10 mouse cellular contexts compared by ENCODE assay signal in the genomic region with DNA sequence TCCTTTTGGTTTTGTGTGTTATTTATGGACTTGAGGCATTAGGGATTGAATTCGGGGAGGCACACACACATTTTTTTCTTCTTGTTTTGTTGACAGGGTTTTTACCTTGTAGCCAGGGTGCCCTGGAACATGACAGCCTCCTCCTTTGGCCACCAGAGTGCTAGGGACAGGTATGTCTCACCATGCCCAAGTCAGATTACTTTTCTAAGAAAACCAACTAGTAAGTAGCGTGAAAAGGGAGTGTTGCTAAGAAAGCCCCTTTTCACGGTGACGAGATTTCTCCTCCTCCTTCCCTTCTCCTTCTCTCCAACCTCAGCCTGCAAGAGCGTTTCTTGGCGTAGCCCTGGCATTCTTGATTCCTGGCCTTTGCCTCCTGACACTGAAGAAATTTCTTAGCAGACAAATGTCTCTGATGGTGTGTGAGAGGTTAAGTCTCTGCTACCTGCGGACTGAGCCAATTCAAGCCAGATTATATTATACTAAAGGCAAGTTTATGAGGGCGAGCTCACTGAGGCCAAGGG. TPM values are rescaled to one million over a fixed set of nuclear protein-coding genes. Genes with fewer than 3 reads are reported as not detected.
DNase-seq lines count a peak whose midpoint lies in the region; ATAC-seq and TF ChIP-seq lines count a peak whose summit lies in the region.
"Had no signal": no experiment of that assay in that cellular context is flagged by ENCODE, and none has a peak within 500 bp of the region (broad histone marks: within the 10 kb centered on the region; RNA-seq: fewer than 3 reads in every experiment).

No protein-coding gene starts in this region.

- no peak for ATAC-seq in intestine, embryonic 14.5 days (replicated peaks; ENCODE audit: low FRiP score, low TSS enrichment, low read depth)
- ATAC-seq in intestine, postnatal 0 days = no peak
- ATAC-seq in heart, embryonic 16.5 days (replicated peaks; ENCODE audit: extremely low read depth, insufficient read depth, low FRiP score) = no peak
- ATAC-seq in midbrain, embryonic 15.5 days (replicated peaks) = no peak
- ATAC-seq in frontal cortex, adult (ENCODE audit: low TSS enrichment) = no peak
- ATAC-seq: liver, embryonic 12.5 days had no signal

- peaks cover 30% of the 10 kb centered on the region for H3K4me1 ChIP-seq in intestine, embryonic 14.5 days (replicated peaks; ENCODE audit: control insufficient read depth, insufficient read depth, low read length)
- no peaks in the 10 kb centered on the region for H3K4me1 ChIP-seq in intestine, postnatal 0 days (replicated peaks; ENCODE audit: control insufficient read depth, insufficient read depth, low read length)
- peaks cover 24% of the 10 kb centered on the region for H3K4me1 ChIP-seq in brown adipose tissue, adult 24 weeks (ENCODE audit: control insufficient read depth, insufficient read depth, insufficient read length, low read length)
- H3K4me1 ChIP-seq in heart, embryonic 16.5 days (ENCODE audit: control insufficient read depth, insufficient read depth, low read length) = peaks cover 49% of the 10 kb centered on the region
- H3K4me1 ChIP-seq in midbrain, embryonic 15.5 days = peaks cover 73% of the 10 kb centered on the region

- no peak for DNase-seq in intestine, embryonic 14.5 days (ENCODE audit: low spot score)
- DNase-seq in thymus, postnatal 0 days (ENCODE audit: low spot score) = no peak
- no peak for DNase-seq in adrenal gland, postnatal 36 days
- DNase-seq: gastrocnemius, postnatal 25 days had no signal

- WGBS in intestine, embryonic 14.5 days = 53% methylated on average over 8 of the region's 8 CpGs
- WGBS in intestine, postnatal 0 days = 72% methylated on average over 8 of the region's 8 CpGs
- 57% methylated on average over 8 of the region's 8 CpGs for WGBS in heart, embryonic 16.5 days
- 11% methylated on average over 8 of the region's 8 CpGs for WGBS in midbrain, embryonic 15.5 days

- no peak overlapping the region; the same call in 1 of the 2 replicates for H3K9ac ChIP-seq in intestine, embryonic 14.5 days (ENCODE audit: low read length)
- no peak overlapping the region for H3K9ac ChIP-seq in intestine, postnatal 0 days (ENCODE audit: low read depth, low read length)
- H3K9ac ChIP-seq in heart, embryonic 16.5 days (ENCODE audit: low read length) = peak overlapping the region; percentile 57
- H3K9ac ChIP-seq in midbrain, embryonic 15.5 days = peak overlapping the region; percentile 69
- H3K9ac ChIP-seq: liver, embryonic 12.5 days had no signal

- no peak for TF ChIP-seq CTCF in intestine, postnatal 0 days (IDR thresholded peaks at IDR 0.05; ENCODE audit: low read depth)

- no peaks in the 10 kb centered on the region for H3K36me3 ChIP-seq in intestine, embryonic 14.5 days (ENCODE audit: control insufficient read depth, insufficient read depth, low read length)
- no peaks in the 10 kb centered on the region for H3K36me3 ChIP-seq in intestine, postnatal 0 days (ENCODE audit: control insufficient read depth, insufficient read depth)
- no peaks in the 10 kb centered on the region for H3K36me3 ChIP-seq in heart, embryonic 16.5 days (ENCODE audit: control insufficient read depth, insufficient read depth)
- H3K36me3 ChIP-seq in midbrain, embryonic 15.5 days (replicated peaks) = no peaks in the 10 kb centered on the region
- H3K36me3 ChIP-seq: liver, embryonic 12.5 days had no signal

- H3K27ac ChIP-seq in intestine, embryonic 14.5 days (ENCODE audit: low read depth) = peak overlapping the region; percentile 83
- no peak overlapping the region for H3K27ac ChIP-seq in intestine, postnatal 0 days (ENCODE audit: low read depth, low read length)
- H3K27ac ChIP-seq in brown adipose tissue, adult 24 weeks (replicated peaks; ENCODE audit: low read depth, low read length) = peak overlapping the region; percentile 91
- peak overlapping the region; percentile 96 for H3K27ac ChIP-seq in heart, embryonic 16.5 days (ENCODE audit: low read length)
- peak overlapping the region; percentile 96 for H3K27ac ChIP-seq in midbrain, embryonic 15.5 days
- H3K27ac ChIP-seq: liver, embryonic 12.5 days had no signal

- no peak overlapping the region for H3K4me3 ChIP-seq in intestine, embryonic 14.5 days (ENCODE audit: low read depth, low read length)
- H3K4me3 ChIP-seq in intestine, postnatal 0 days (ENCODE audit: low read depth, low read length) = no peak overlapping the region
- H3K4me3 ChIP-seq in brown adipose tissue, adult 24 weeks (ENCODE audit: insufficient read depth, low read depth, low read length) = no peak overlapping the region; the same call in 1 of the 2 replicates
- no peak overlapping the region for H3K4me3 ChIP-seq in heart, embryonic 16.5 days (ENCODE audit: low read length)
- peak overlapping the region; percentile 49 for H3K4me3 ChIP-seq in midbrain, embryonic 15.5 days
- H3K4me3 ChIP-seq: liver, embryonic 12.5 days had no signal

- peak overlapping the region; percentile 2; the same call in 1 of the 2 replicates for H3K4me2 ChIP-seq in intestine, embryonic 14.5 days (ENCODE audit: low read length)
- H3K4me2 ChIP-seq in intestine, postnatal 0 days (replicated peaks; ENCODE audit: low read depth) = no peak overlapping the region; the same call in 1 of the 2 replicates
- H3K4me2 ChIP-seq in heart, embryonic 16.5 days (ENCODE audit: low read depth, low read length) = no peak overlapping the region
- peak overlapping the region; percentile 72 for H3K4me2 ChIP-seq in midbrain, embryonic 15.5 days
- H3K4me2 ChIP-seq: liver, embryonic 12.5 days had no signal

- no peaks in the 10 kb centered on the region for H3K9me3 ChIP-seq in intestine, embryonic 14.5 days (ENCODE audit: control insufficient read depth, low read length)
- no peaks in the 10 kb centered on the region for H3K9me3 ChIP-seq in intestine, postnatal 0 days (ENCODE audit: control insufficient read depth)
- H3K9me3 ChIP-seq in heart, embryonic 16.5 days (replicated peaks; ENCODE audit: control insufficient read depth, low read length) = no peaks in the 10 kb centered on the region
- no peaks in the 10 kb centered on the region for H3K9me3 ChIP-seq in midbrain, embryonic 15.5 days
- H3K9me3 ChIP-seq: liver, embryonic 12.5 days had no signal

- no peaks in the 10 kb centered on the region for H3K27me3 ChIP-seq in intestine, embryonic 14.5 days (replicated peaks; ENCODE audit: control insufficient read depth, insufficient read depth, low read length)
- no peaks in the 10 kb centered on the region for H3K27me3 ChIP-seq in intestine, postnatal 0 days (replicated peaks; ENCODE audit: control insufficient read depth, insufficient read depth, low read length)
- H3K27me3 ChIP-seq in heart, embryonic 16.5 days (ENCODE audit: control insufficient read depth, insufficient read depth, low read length) = no peaks in the 10 kb centered on the region
- H3K27me3 ChIP-seq in midbrain, embryonic 15.5 days (replicated peaks) = no peaks in the 10 kb centered on the region

RNA-seq across cellular contexts. Expression of gene Tuba1a, which starts 34.2 kb away (rescaled TPM):
- 1,282 and 1,437 TPM in 2 replicates for polyA plus RNA-seq in intestine, embryonic 14.5 days (2014; fragmentation: Nextera tagmentation; extraction: Ambion mirVana)
- polyA plus RNA-seq in intestine, postnatal 0 days (2015; fragmentation: Nextera tagmentation; extraction: Ambion mirVana) = 457 and 503 TPM in 2 replicates
- 125 and 132 TPM in 2 replicates for polyA plus RNA-seq in brown adipose tissue, adult 24 weeks (2012; ENCODE audit: insufficient read depth, insufficient read length, missing spikeins)
- polyA plus RNA-seq in heart, embryonic 16.5 days (2015; fragmentation: Nextera tagmentation; extraction: Ambion mirVana) = 727 and 789 TPM in 2 replicates
- polyA plus RNA-seq in midbrain, embryonic 15.5 days (2015; fragmentation: Nextera tagmentation; extraction: Ambion mirVana) = 17,671 and 17,732 TPM in 2 replicates
- 227 and 236 TPM in 2 replicates for polyA plus RNA-seq in thymus, postnatal 0 days (2015; fragmentation: Nextera tagmentation; extraction: Ambion mirVana)
- 100 to 1,000 TPM in 1 of 2 experiments, 10 to 100 TPM in 1; 87.9 to 123 TPM for total RNA-seq in adrenal gland, postnatal 36 days (2021)

RNA-seq across cellular contexts. Expression of gene Gm49450, which starts 34.4 kb away (rescaled TPM):
- polyA plus RNA-seq in intestine, embryonic 14.5 days (2014; fragmentation: Nextera tagmentation; extraction: Ambion mirVana) = not detected in 2 replicates
- polyA plus RNA-seq in intestine, postnatal 0 days (2015; fragmentation: Nextera tagmentation; extraction: Ambion mirVana) = not detected in 2 replicates
- not detected in 2 replicates for polyA plus RNA-seq in brown adipose tissue, adult 24 weeks (2012; ENCODE audit: insufficient read depth, insufficient read length, missing spikeins)
- not detected in 2 replicates for polyA plus RNA-seq in heart, embryonic 16.5 days (2015; fragmentation: Nextera tagmentation; extraction: Ambion mirVana)
- polyA plus RNA-seq in midbrain, embryonic 15.5 days (2015; fragmentation: Nextera tagmentation; extraction: Ambion mirVana) = not detected in 2 replicates
- not detected in 2 replicates for polyA plus RNA-seq in thymus, postnatal 0 days (2015; fragmentation: Nextera tagmentation; extraction: Ambion mirVana)
- not detected for total RNA-seq in adrenal gland, postnatal 36 days (2021)
- total RNA-seq: gastrocnemius, postnatal 25 days had no signal
- polyA plus RNA-seq: liver, embryonic 12.5 days had no signal

RNA-seq across cellular contexts. Expression of gene Tuba1c, which starts 42.0 kb away (rescaled TPM):
- polyA plus RNA-seq in intestine, embryonic 14.5 days (2014; fragmentation: Nextera tagmentation; extraction: Ambion mirVana) = 269 and 276 TPM in 2 replicates
- 271 and 315 TPM in 2 replicates for polyA plus RNA-seq in intestine, postnatal 0 days (2015; fragmentation: Nextera tagmentation; extraction: Ambion mirVana)
- 10.3 and 28.1 TPM in 2 replicates for polyA plus RNA-seq in brown adipose tissue, adult 24 weeks (2012; ENCODE audit: insufficient read depth, insufficient read length, missing spikeins)
- 130 and 149 TPM in 2 replicates for polyA plus RNA-seq in heart, embryonic 16.5 days (2015; fragmentation: Nextera tagmentation; extraction: Ambion mirVana)
- 16.4 and 20.5 TPM in 2 replicates for polyA plus RNA-seq in midbrain, embryonic 15.5 days (2015; fragmentation: Nextera tagmentation; extraction: Ambion mirVana)
- 153 and 156 TPM in 2 replicates for polyA plus RNA-seq in thymus, postnatal 0 days (2015; fragmentation: Nextera tagmentation; extraction: Ambion mirVana)
- total RNA-seq in adrenal gland, postnatal 36 days (2021) = 100 to 1,000 TPM; 272 to 276 TPM

RNA-seq across cellular contexts. Expression of gene Tuba1b, which starts 53.4 kb away (rescaled TPM):
- polyA plus RNA-seq in intestine, embryonic 14.5 days (2014; fragmentation: Nextera tagmentation; extraction: Ambion mirVana) = 1,667 and 1,776 TPM in 2 replicates
- 391 and 435 TPM in 2 replicates for polyA plus RNA-seq in intestine, postnatal 0 days (2015; fragmentation: Nextera tagmentation; extraction: Ambion mirVana)
- 520 and 550 TPM in 2 replicates for polyA plus RNA-seq in brown adipose tissue, adult 24 weeks (2012; ENCODE audit: insufficient read depth, insufficient read length, missing spikeins)
- 1,504 and 1,594 TPM in 2 replicates for polyA plus RNA-seq in heart, embryonic 16.5 days (2015; fragmentation: Nextera tagmentation; extraction: Ambion mirVana)
- 1,136 and 1,188 TPM in 2 replicates for polyA plus RNA-seq in midbrain, embryonic 15.5 days (2015; fragmentation: Nextera tagmentation; extraction: Ambion mirVana)
- polyA plus RNA-seq in thymus, postnatal 0 days (2015; fragmentation: Nextera tagmentation; extraction: Ambion mirVana) = 1,370 and 1,449 TPM in 2 replicates
- total RNA-seq in adrenal gland, postnatal 36 days (2021) = 100 to 1,000 TPM; 252 to 276 TPM

Comparison
In these comparisons a context has a peak if more than half of its experiments do, and no peak if none do; other contexts are left out.
1. H3K4me2 ChIP-seq: peak in intestine, embryonic 14.5 days (single experiment) and midbrain, embryonic 15.5 days (single experiment); none in intestine, postnatal 0 days (single experiment) and heart, embryonic 16.5 days (single experiment).
2. H3K9ac ChIP-seq: peak in heart, embryonic 16.5 days (single experiment) and midbrain, embryonic 15.5 days (single experiment); none in intestine, embryonic 14.5 days (single experiment) and intestine, postnatal 0 days (single experiment).
3. RNA of gene Tuba1a, which starts 34.2 kb away (polyA plus RNA-seq): 17,671 to 17,732 TPM in midbrain, embryonic 15.5 days; 1,282 to 1,437 TPM in intestine, embryonic 14.5 days, 727 to 789 TPM in heart, embryonic 16.5 days, 457 to 503 TPM in intestine, postnatal 0 days, 227 to 236 TPM in thymus, postnatal 0 days and 125 to 132 TPM in brown adipose tissue, adult 24 weeks; every median in the first group is over 10 times any median in the second.